Mouse (Mus musculus): Measurements from ENCODE around the gene Rpl9-ps1.

The Rpl9-ps1 gene

GRCm38 (mm10) chr11:83645521-83645920, at the start of gene Rpl9-ps1:
TSS of gene Rpl9-ps1 (minus strand) at chr11:83645621.
- DNase-seq: no peak

DNA sequence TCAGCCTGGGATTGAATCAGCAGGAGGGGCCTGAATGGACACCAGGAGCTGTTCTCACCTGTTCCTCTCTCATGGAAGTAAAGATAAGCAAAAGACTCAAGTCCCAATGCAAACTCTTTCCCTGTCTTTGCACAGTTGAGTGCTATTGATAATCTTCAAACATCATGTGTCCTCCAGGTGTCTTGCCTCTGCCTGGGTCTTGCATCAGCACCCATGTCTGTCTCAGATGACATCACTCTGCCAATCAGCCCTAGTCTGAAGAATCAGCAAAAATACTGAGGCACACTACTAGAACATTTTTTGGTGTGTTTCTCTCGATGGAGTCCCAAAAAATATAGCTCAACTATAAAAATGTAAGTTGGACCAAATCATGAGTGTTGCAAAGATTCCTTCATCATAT, 46.6 kb upstream of the Rpl9-ps1 start:
- no peak for DNase-seq

GRCm38 (mm10) chr11:83689918-83690317, 44.5 kb upstream of the Rpl9-ps1 start:
- DNase-seq: no peak

GRCm38 (mm10) chr11:83675665-83676064, 30.2 kb upstream of the Rpl9-ps1 start:
- no peak for DNase-seq

DNA sequence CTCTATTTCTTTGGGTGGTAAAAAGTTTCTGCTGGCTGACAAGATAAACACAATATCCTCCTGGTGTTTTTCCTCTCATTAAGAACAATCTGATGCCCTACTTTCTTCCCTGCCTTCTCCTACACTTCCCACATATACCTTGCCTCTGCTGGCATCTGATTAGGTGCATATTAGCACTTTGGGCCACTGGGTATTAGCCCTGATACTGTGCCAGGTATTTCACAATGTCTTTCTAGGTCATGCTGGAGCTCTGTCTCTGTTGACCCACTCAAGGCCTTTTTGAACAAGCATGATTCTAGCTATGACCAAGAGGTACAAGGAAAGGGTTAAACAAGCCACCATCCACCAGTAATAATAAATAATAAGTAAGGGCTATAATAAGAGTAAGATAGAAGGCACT, 26.3 kb upstream of the Rpl9-ps1 start:
- DNase-seq: no peak

DNA sequence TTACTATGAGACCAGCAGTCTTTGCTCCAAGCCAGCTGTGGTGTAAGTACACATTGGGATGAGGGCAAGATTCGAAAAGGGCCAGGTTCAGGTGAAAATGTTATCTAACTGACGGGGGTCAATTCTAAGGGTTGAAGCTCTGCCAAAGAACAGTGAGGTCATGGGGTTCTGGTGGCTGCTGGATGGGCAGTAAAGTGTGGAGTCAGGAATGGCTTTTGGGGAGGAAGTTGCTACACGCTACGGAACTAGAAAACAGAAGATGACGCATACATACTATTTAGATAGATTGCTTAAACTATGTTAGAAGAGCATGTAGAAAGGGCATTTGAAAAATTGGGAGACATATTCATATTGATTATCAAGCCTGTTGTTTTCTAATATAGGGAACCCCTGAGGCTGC, 18.1 kb upstream of the Rpl9-ps1 start:
- no peak for DNase-seq

DNA sequence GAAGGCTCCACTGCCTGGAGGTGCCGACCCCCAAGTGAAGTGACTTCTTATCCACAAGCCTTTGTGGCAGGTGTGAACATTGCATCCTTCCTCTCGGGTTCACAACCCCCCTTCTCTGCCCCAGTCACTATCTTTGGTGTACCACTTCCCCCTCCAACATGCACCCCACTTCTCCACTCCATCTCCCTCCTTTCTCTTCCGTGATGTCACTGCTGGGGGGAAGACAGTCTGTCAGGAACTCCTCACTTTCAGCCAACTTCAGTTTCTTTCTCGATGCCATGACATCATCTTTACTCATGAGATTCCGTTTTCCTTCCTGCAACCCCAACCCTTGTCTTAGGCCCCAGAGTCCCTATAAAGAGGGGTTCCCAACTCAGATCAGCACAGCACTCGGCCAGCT, 16.8 kb upstream of the Rpl9-ps1 start, which contains the start of gene Ccl4:
Ccl4 (plus strand) TSS at position 381 of the 400 bp plus-strand sequence.
- no peak for DNase-seq

- no peak for DNase-seq
Measured at GRCm38 (mm10) chr11:83658797-83659196, 13.4 kb upstream of the Rpl9-ps1 start.

DNA sequence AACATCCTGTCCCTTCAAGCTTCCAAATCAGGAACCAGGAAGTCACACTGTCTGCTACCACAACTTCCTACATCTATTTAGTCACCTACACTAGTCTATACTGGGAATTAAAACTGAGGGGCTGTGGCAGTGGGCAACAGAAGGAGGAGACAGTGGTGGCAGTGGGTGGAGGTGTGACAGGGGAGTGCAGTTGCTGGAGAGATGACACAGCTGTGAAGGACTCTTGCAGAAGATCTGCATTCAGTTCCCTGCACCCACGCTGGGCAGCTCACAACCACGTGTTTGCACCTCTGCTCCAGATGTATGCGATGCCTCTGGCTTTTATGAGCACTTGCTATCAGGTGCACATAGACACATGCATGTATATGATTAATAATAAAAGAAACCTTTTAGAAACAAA, 12.1 kb upstream of the Rpl9-ps1 start:
- DNase-seq: no peak

GRCm38 (mm10) chr11:83654606-83655005, 9.2 kb upstream of the Rpl9-ps1 start:
- DNase-seq: no peak

DNA sequence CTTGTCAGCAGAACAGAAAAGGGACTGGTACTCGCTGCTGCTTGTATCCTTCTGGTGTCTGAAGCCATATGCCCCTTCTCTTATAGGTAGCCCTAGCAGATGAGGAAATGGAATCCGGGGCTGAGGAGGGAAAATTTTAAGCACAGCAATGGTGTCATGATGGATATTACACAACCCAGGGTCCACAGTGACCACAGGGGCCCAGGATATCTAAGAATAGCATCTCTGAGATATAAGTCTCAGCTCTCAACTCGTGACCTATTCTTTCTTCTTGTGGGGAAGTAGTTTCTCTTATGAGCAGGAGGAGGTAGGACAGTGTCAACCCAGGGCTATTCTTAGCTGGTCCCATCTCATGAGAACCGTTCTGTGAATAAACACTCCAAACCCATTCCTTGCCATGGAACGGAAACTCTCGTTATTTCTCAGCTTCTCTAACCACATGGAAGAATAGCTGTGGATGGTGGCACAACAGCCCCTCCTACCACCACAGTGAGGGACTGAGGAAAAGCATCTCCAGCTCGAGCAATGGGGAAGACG, 4.0 kb upstream of the Rpl9-ps1 start, which contains the start of gene Ccl3:
Ccl3 (minus strand) TSS at position 51 of the 537 bp plus-strand sequence.
- DNase-seq: no peak

DNA sequence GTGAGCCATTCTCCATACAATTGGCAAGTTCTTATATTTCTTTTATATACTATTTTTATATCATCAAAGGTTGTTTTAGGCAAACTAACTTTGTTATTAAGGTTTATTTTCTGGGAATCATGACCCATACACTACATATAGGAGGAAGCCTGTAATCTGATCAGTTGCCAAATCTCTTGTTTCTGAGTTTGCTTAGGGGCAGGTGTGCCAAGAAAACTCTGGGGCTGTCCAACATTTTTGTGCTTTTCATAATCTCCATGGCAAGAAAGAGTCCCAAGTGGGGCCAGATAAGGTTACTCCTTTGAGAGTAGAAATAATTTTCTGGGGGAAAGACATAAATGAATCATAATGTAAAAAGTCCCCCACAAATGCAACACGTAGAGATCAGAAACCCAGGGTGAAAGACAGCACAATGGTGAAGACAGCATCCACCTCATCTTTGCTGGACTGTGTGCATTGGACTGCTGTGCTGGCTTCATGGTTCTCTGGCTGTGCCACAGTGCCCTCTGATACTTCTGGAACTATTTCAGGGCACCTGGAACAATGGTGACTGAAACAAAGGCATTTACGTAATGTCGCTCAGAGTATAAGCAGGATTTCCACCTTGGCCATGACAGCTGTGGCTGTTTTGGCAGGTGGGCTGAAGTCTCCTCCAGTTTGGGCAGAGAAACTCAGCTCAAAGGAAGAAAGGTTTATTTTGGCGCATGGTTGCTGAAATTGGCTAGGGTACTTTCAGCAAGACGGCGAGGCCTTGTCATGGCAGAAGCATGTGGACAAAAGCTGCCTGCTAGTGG, 1.1 kb upstream of the Rpl9-ps1 start:
- DNase-seq: no peak

- DNase-seq: no peak
Measured at GRCm38 (mm10) chr11:83641216-83641615, 4.2 kb downstream of the Rpl9-ps1 start.

DNA sequence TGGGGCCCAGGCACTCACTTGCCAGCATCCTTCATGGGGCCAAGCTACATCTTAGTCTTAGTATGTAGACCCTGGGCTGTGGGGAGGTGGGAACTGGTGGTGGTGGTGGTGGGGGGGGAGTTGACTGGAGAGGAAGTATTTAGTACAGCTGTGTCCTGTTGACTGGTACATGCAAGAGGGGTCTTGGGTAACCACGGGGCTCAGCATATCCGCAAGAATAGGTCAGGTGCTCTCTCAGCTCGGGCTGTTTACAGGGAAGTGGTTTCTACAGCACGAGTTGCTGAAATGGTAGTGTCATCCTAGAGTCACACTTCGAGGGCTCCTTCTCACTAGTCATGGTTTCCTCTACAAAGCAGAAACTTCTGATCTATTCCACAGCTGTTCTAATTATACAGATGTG, 5.3 kb downstream of the Rpl9-ps1 start:
- DNase-seq: no peak

- DNase-seq: no peak
Measured at GRCm38 (mm10) chr11:83639533-83639932, 5.9 kb downstream of the Rpl9-ps1 start.

GRCm38 (mm10) chr11:83638934-83639333, 6.5 kb downstream of the Rpl9-ps1 start:
- no peak for DNase-seq

- DNase-seq: no peak
Measured at GRCm38 (mm10) chr11:83636742-83637235, 8.6 kb downstream of the Rpl9-ps1 start.

- no peak for DNase-seq
Measured at GRCm38 (mm10) chr11:83634898-83635297, 10.5 kb downstream of the Rpl9-ps1 start.

DNA sequence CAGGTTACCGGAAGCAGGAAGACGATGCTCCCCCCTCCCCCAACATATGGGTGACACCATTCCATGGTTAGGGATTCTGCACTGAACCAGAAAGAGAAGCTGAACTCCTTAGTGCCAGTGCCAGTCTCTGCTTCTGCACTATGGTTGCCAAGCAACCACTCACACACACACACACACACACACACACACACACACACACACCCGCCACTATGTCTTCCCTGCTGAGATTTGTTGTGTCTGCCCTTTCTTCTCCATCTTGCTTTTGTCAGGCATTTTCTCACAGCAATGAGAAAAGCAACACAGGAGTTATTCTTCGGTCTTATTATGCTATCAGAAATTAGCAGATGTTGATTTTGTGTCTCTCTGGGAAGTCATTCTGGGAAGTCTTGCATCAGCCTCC, 11.0 kb downstream of the Rpl9-ps1 start:
- DNase-seq: no peak

DNA sequence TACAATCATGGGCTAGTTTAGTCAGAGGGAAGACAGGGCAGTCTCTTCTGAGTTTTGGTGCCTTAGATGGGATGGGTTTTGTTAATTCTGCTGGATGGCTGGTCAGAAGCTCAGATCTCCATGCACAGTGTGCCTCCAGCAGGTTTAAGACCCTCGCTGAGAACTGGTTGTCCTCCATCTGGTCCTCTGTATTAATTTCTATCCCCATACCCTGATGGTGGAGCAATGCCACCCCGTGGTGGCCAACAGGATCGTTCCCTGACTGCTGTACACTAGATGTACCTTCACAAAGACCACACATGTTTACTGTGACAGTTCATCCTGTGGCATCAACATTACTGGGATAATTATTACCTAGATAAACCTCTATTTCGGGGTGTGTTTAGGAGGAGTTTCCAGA, 12.7 kb downstream of the Rpl9-ps1 start:
- DNase-seq: no peak

DNA sequence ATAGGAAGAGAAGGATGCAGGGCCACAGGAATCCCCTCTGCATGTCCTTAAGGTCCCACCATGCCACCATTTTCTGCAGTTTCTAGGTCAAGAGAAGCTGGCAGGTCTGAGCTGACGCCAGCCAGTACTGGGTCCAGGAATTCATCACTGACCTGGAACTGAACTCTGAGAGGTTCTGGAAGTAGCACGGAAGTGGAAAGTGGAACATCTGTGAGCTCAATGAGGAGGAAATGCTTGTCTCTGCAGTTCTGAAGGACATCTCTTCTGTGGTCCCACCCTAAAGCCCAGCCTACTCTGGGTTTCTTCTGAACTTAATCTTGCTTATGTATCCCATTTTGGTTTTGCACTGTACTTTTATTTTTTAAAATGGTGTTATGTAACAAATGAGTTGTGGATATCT, 14.4 kb downstream of the Rpl9-ps1 start:
- DNase-seq: no peak

DNA sequence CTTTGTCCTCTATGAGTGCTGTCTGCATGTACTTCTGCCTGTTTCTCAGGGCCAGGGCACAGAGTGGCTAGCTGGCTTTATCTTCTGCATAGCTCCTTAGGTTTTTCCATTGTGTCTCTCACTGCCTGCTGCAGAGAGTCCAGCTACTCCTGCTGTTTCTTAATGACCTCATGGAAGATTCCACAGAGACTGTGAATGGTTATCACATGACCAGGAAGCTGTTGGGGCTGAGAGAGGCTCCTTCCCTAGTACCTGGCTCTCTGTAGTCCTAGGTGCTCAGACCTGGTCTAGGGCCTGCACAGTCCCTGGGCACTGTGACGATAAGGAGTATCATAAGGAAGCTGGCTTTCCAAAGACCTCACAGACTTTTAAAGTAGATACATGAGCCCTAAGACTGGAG, 14.8 kb downstream of the Rpl9-ps1 start:
- DNase-seq: no peak

DNA sequence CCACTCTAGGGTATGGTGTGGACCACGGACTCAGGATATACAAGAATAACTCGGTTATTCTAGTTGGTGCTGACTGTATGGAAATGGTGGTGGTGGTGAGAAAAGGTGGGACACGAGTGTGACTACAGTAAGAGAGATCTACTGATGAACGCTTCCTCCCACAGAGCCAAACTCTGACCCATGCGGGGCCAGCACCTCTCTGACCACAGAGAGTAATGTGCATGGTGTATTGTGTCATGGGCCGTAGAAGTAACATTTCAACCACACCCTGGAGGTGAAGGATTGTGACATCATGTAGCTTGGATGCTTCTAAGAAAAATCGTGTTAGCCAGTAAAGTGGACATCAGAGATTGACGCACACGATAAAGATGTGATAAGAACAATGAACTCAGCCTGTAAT, 16.6 kb downstream of the Rpl9-ps1 start:
- DNase-seq: no peak

- DNase-seq: no peak
Measured at GRCm38 (mm10) chr11:83623586-83623985, 21.8 kb downstream of the Rpl9-ps1 start.
